Mouse (Mus musculus) gastrocnemius, postnatal 14 days (tissue): ENCODE measurements around the gene Fam214a. TPM values are rescaled to one million over a fixed set of nuclear protein-coding genes. Genes with fewer than 3 reads are reported as not detected.

Experiments
- DNase-seq: peaks from one replicate; pipeline ENCODE4 v3.0.0; 2021; ENCODE audit warnings: mixed read lengths
- intact Hi-C: fragments of 180-260 bp; cut with DNase I; formaldehyde crosslinking; loops from one replicate; pipeline ENCODE4 v1.15.1; 2025; ENCODE audit warnings: low total_unique reads
- total RNA-seq, 2 experiments: library from RNA; stranded (reverse); gene quantifications; 2 replicates each; pipeline ENCODE4 v1.2.3; 2021

Gene Fam214a
- total RNA-seq, 2 experiments from 2014 or later: 21.3 to 31.1 TPM

- peak; percentile 50 for DNase-seq
- intact Hi-C loops: no loop called here
Measured at GRCm38 (mm10) chr9:75050003-75050402, 97.3 kb downstream of the Fam214a start.

- no peak for DNase-seq
- intact Hi-C loops: no loop called here
Measured at GRCm38 (mm10) chr9:75051841-75052240, 99.2 kb downstream of the Fam214a start.

- no peak for DNase-seq
- intact Hi-C loops: no loop called here
Measured at GRCm38 (mm10) chr9:75055046-75055445, 102.4 kb downstream of the Fam214a start.

- intact Hi-C loops: loop anchor here (10.0 kb wide), 1 partner anchor 220 kb away; no protein-coding TSS in a partner anchor
- no peak for DNase-seq
Measured at GRCm38 (mm10) chr9:75064678-75065331, 112.1 kb downstream of the Fam214a start.

- intact Hi-C loops: no loop called here
- DNase-seq: no peak
Measured at GRCm38 (mm10) chr9:75070457-75071028, 117.9 kb downstream of the Fam214a start, which contains the start of gene Myo5a. Gene Myo5a, plus strand, starts transcription at chr9:75071015.

- intact Hi-C loops: no loop called here
- peak; percentile 82 for DNase-seq
Measured at GRCm38 (mm10) chr9:75071029-75071705, 118.5 kb downstream of the Fam214a start.

GRCm38 (mm10) chr9:75071706-75072192, 119.1 kb downstream of the Fam214a start:
- intact Hi-C loops: no loop called here
- DNase-seq: peak; percentile 22

- intact Hi-C loops: no loop called here
Measured at GRCm38 (mm10) chr9:75072361-75072760, 119.7 kb downstream of the Fam214a start.

GRCm38 (mm10) chr9:75077191-75077590, 124.5 kb downstream of the Fam214a start:
- no peak for DNase-seq
- intact Hi-C loops: no loop called here

More at GRCm38 (mm10) chr9:75072361-75072760, 119.7 kb downstream of the Fam214a start:
- no peak for DNase-seq

Other genes with a start within 250 kb of the Fam214a start
- gene Onecut1, start 91.0 kb upstream of the Fam214a start, total RNA-seq: not detected
- gene Arpp19, start 84.7 kb downstream of the Fam214a start, total RNA-seq: 100 to 1,000 TPM; 117 to 122 TPM
- 10 to 100 TPM; 12.2 to 14.1 TPM for gene Myo5a, start 118.1 kb downstream of the Fam214a start, total RNA-seq